Mouse (Mus musculus): ENCODE data around the gene Gng4.

DNA sequence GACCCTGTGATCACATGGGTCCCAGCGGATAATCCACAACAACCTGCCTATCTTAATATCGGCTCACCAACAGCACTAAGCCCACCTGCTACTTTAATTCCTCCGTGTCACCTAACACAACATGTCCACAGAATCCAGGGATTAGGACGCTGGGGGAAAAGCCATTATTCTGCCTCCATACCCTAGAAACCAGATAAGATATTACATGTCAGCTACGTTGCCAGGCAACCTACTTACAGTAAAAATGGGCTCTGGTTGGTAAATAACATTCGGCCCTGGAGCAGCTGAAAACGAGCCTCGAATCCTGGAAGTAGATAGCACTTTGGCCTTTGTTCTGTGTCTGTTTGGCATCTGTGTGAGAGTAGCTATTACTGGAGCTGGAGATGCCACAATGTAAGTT, 14.9 kb downstream of the Gng4 start:
- TF ChIP-seq POLR2A (IDR thresholded peaks at IDR 0.05; ENCODE audit: insufficient read depth, low read depth, low read length) = no peak
- TF ChIP-seq CTCF (IDR thresholded peaks at IDR 0.05; ENCODE audit: insufficient read depth, low read depth, low read length) = no peak

All from olfactory bulb, adult 2 months (tissue).